Mouse (Mus musculus) CH12.LX (cell line): ENCODE data around the gene AL732309.1. TPM values are rescaled to one million over a fixed set of nuclear protein-coding genes. Genes with fewer than 3 reads are reported as not detected.

Experiments used
- DNase-seq: peaks from one replicate; pipeline ENCODE4 v3.0.0-alpha.2; 2013; ENCODE audit errors: extremely low read depth
- H3K27ac ChIP-seq: 2 replicates; pipeline ENCODE4 v1.5.1; 2012; ENCODE audit warnings: low read depth, mild to moderate bottlenecking, control low read depth, moderate library complexity; ENCODE audit not compliant: insufficient read depth
- H3K27me3 ChIP-seq: replicated peaks from 2 replicates; pipeline ENCODE3; 2012; ENCODE audit warnings: inconsistent platforms
- H3K36me3 ChIP-seq, 2 experiments: replicated peaks in 1 of 2; 2 replicates each; pipeline versions ENCODE3 to v1.6.1; 2012; ENCODE audit warnings: inconsistent platforms in 1 of 2, low read length in 1 of 2, mild to moderate bottlenecking in 1 of 2, mixed read lengths in 1 of 2, moderate library complexity in 1 of 2; ENCODE audit not compliant: control insufficient read depth in 1 of 2, insufficient read depth in 1 of 2
- H3K4me1 ChIP-seq, 2 experiments: 2 replicates each; pipeline ENCODE4 v1.6.1; 2012; ENCODE audit warnings: inconsistent platforms in 1 of 2, moderate library complexity in 1 of 2; ENCODE audit not compliant: insufficient read depth in 2 of 2, control insufficient read depth in 1 of 2
- H3K4me2 ChIP-seq: 2 replicates; pipeline ENCODE4 v1.6.1; 2012; ENCODE audit warnings: low read depth, mild to moderate bottlenecking, control low read depth; ENCODE audit not compliant: poor library complexity, insufficient read depth, severe bottlenecking
- H3K4me3 ChIP-seq, 3 experiments: fragments of 150-350 bp in 1 of 3; sonication (generic) in 1 of 3; replicated peaks in 1 of 3; 2 replicates each; pipeline versions ENCODE3 to v1.5.1; 2011 to 2012; ENCODE audit warnings: low read depth in 2 of 3, low read length in 2 of 3, mild to moderate bottlenecking in 2 of 3, moderate library complexity in 2 of 3, control low read depth in 1 of 3, improper control_type of control experiment in 1 of 3, inconsistent platforms in 1 of 3, mixed read lengths in 1 of 3; ENCODE audit not compliant: poor library complexity in 1 of 3
- H3K79me2 ChIP-seq: replicated peaks from 2 replicates; pipeline ENCODE4 v1.6.1; 2012; ENCODE audit warnings: mild to moderate bottlenecking, moderate library complexity; ENCODE audit not compliant: control insufficient read depth, poor library complexity, insufficient read depth, severe bottlenecking; ENCODE audit errors: extremely low read depth
- H3K9ac ChIP-seq: 2 replicates; pipeline ENCODE4 v1.6.1; 2012; ENCODE audit warnings: low read depth, mild to moderate bottlenecking, control low read depth, moderate library complexity; ENCODE audit not compliant: insufficient read depth
- H3K9me3 ChIP-seq: replicated peaks from 2 replicates; pipeline ENCODE3; 2012; ENCODE audit warnings: low read length, inconsistent platforms, mixed read lengths
- BHLHE40 ChIP-seq: IDR thresholded peaks from 2 replicates; pipeline ENCODE4 v1.6.1; 2011; ENCODE audit warnings: mild to moderate bottlenecking, low read depth, low read length, improper control_type of control experiment
- CHD2 ChIP-seq: IDR thresholded peaks from 2 replicates; pipeline ENCODE4 v1.6.1; 2011; ENCODE audit warnings: low read length, improper control_type of control experiment
- E2F4 ChIP-seq: IDR thresholded peaks from 2 replicates; pipeline ENCODE4 v1.6.1; 2011; ENCODE audit warnings: low read depth, low read length, improper control_type of control experiment; ENCODE audit not compliant: insufficient replicate concordance
- ELF1 ChIP-seq: IDR thresholded peaks from 2 replicates; pipeline ENCODE4 v1.6.1; 2014; ENCODE audit warnings: low read depth, mild to moderate bottlenecking, inconsistent platforms, low read length, improper control_type of control experiment
- GABPA ChIP-seq: IDR thresholded peaks from 2 replicates; pipeline ENCODE4 v1.6.1; 2012; ENCODE audit warnings: low read depth, low read length, improper control_type of control experiment, inconsistent platforms; ENCODE audit not compliant: insufficient replicate concordance
- HCFC1 ChIP-seq: IDR thresholded peaks from 2 replicates; pipeline ENCODE4 v1.6.1; 2012; ENCODE audit warnings: low read depth, mild to moderate bottlenecking, inconsistent platforms, low read length, improper control_type of control experiment
- IRF4 ChIP-seq: IDR thresholded peaks from 2 replicates; pipeline ENCODE4 v1.6.1; 2014; ENCODE audit warnings: low read depth, mild to moderate bottlenecking, inconsistent platforms, low read length, improper control_type of control experiment
- KAT2A ChIP-seq: IDR thresholded peaks from 2 replicates; pipeline ENCODE4 v1.6.1; 2012; ENCODE audit warnings: low read length, improper control_type of control experiment, inconsistent platforms; ENCODE audit not compliant: insufficient replicate concordance
- MAFK ChIP-seq: IDR thresholded peaks from 2 replicates; pipeline ENCODE4 v1.6.1; 2011; ENCODE audit warnings: low read length, improper control_type of control experiment; ENCODE audit not compliant: insufficient replicate concordance
- MAX ChIP-seq: IDR thresholded peaks from 2 replicates; pipeline ENCODE4 v1.6.1; 2011; ENCODE audit warnings: low read length, improper control_type of control experiment
- MXI1 ChIP-seq: IDR thresholded peaks from 2 replicates; pipeline ENCODE4 v1.6.1; 2011; ENCODE audit warnings: mild to moderate bottlenecking, low read depth, low read length, improper control_type of control experiment
- MYC ChIP-seq: IDR thresholded peaks from 2 replicates; pipeline ENCODE4 v1.6.1; 2011; ENCODE audit warnings: low read depth, mild to moderate bottlenecking, improper control_type of control experiment, low read length
- NELFE ChIP-seq: IDR thresholded peaks from 2 replicates; pipeline ENCODE4 v1.6.1; 2011; ENCODE audit warnings: low read depth, low read length, improper control_type of control experiment
- NRF1 ChIP-seq: IDR thresholded peaks from 2 replicates; pipeline ENCODE4 v1.6.1; 2014; ENCODE audit warnings: low read depth, mild to moderate bottlenecking, inconsistent platforms, low read length, improper control_type of control experiment, moderate library complexity
- POLR2A ChIP-seq: IDR thresholded peaks from 2 replicates; pipeline ENCODE4 v1.6.1; 2011; ENCODE audit warnings: low read depth, mild to moderate bottlenecking, improper control_type of control experiment, low read length
- POLR2AphosphoS2 ChIP-seq: IDR thresholded peaks from 2 replicates; pipeline ENCODE4 v1.6.1; 2011; ENCODE audit warnings: low read depth, low read length, improper control_type of control experiment
- SIN3A ChIP-seq: IDR thresholded peaks from 2 replicates; pipeline ENCODE4 v1.6.1; 2012; ENCODE audit warnings: low read length, improper control_type of control experiment, inconsistent platforms
- TBP ChIP-seq: conservative IDR thresholded peaks from 2 replicates; pipeline ENCODE4 v1.6.1; 2011; ENCODE audit warnings: low read depth, low read length, improper control_type of control experiment
- TCF12 ChIP-seq: IDR thresholded peaks from 2 replicates; pipeline ENCODE4 v1.6.1; 2014; ENCODE audit warnings: low read depth, mild to moderate bottlenecking, inconsistent platforms, low read length, improper control_type of control experiment
- USF2 ChIP-seq: conservative IDR thresholded peaks from 2 replicates; pipeline ENCODE4 v1.6.1; 2011; ENCODE audit warnings: low read depth, low read length, improper control_type of control experiment
- ZMIZ1 ChIP-seq: IDR thresholded peaks from 2 replicates; pipeline ENCODE4 v1.6.1; 2012; ENCODE audit warnings: low read depth, mild to moderate bottlenecking, inconsistent platforms, low read length, improper control_type of control experiment
- ZNF384 ChIP-seq: IDR thresholded peaks from 2 replicates; pipeline ENCODE4 v1.6.1; 2012; ENCODE audit warnings: low read depth, low read length, improper control_type of control experiment, inconsistent platforms
- dilution Hi-C: fragments of 300-500 bp; cut with MboI; formaldehyde crosslinking; loops from 2 replicates; pipeline ENCODE4 v1.14.3; 2020; ENCODE audit warnings: low sequenced_read_pairs; ENCODE audit not compliant: extremely low pct_unique_long_range_greater_than_20kb, extremely low pct_ligation_motif_present
- in situ Hi-C: fragments of 300-500 bp; cut with MboI; formaldehyde crosslinking; loops from 3 replicates; pipeline ENCODE4 v1.14.3; 2019; ENCODE audit warnings: low sequenced_read_pairs, low pct_ligation_motif_present, low pct_unique_long_range_greater_than_20kb, mixed read lengths
- polyA plus RNA-seq: library from polyadenylated mRNA; unstranded; fragments of >175 nt; gene quantifications from 2 replicates; pipeline ENCODE4 v1.2.1, GENCODE M21; 2012; ENCODE audit warnings: low read depth; ENCODE audit not compliant: insufficient read length
- total RNA-seq, 2 experiments: library from RNA; depleted of rRNA; stranded (reverse); fragments of 300-350 nt in 1 of 2; fragments of >200 nt in 1 of 2; gene quantifications; 2 replicates each; pipeline ENCODE4 v1.2.3; 2012 to 2014

AL732309.1 gene
- total and polyA plus RNA-seq, 3 experiments = 4.5 to 8.9 (median 6.7) TPM

DNA sequence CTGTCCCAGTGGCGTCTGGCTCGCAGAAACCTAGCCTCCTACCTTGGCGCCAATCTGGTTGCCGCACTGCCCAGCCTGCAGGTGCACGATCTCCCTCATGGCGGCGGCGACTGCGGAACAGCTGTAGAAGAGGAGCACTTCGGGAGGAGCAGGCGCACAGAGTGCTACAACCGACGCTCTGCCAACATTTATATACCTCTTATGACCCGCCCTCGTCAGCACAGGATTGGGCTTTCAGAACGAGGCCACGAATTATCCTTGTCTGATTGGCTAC lies 22.2 kb downstream of the AL732309.1 start, which contains the start of gene Tubb4b:
Gene Tubb4b (minus strand): TSS at position 211 of the 274 bp plus-strand sequence.
- in situ Hi-C loops = no loop called here
- Histone ChIP-seq H3K9me3 (no peaks in the 10 kb centered on the region), H3K4me1 (peaks cover 13 to 34% of the 10 kb centered on the region in 2 experiments; a peak in 3 of 4 replicates), H3K4me2 (peak within 1 kb of the TSS; percentile 76), H3K79me2 (peaks cover 9% of the 10 kb centered on the region), H3K36me3 (peaks cover 22 to 26% of the 10 kb centered on the region in 2 experiments), H3K27me3 (peaks cover 6% of the 10 kb centered on the region), H3K4me3 (peak within 1 kb of the TSS; percentile 64 to 99 (median 82)), H3K27ac (peak within 1 kb of the TSS; percentile 98), H3K9ac (peak within 1 kb of the TSS; percentile 92)
- dilution Hi-C loops = no loop called here
- no peak for TF ChIP-seq GABPA
- TF ChIP-seq POLR2A = peak; percentile 98
- TF ChIP-seq MAX = peak; percentile 64; the same call in 1 of the 2 replicates
- TF ChIP-seq POLR2AphosphoS2 = peak; percentile 98
- TF ChIP-seq USF2 = no peak
- TF ChIP-seq TCF12 = peak; percentile 95
- TF ChIP-seq SIN3A = peak; percentile 86; the same call in 1 of the 2 replicates
- TF ChIP-seq MXI1 = peak; percentile 86
- 0 out of 2 replicates have a peak, but pooled peaks have one; percentile 61 for TF ChIP-seq KAT2A
- TF ChIP-seq E2F4 = 0 out of 2 replicates have a peak, but pooled peaks have one; percentile 23
- TF ChIP-seq NRF1 = peak; percentile 80
- no peak for TF ChIP-seq CHD2
- TF ChIP-seq MAFK = no peak
- TF ChIP-seq TBP = peak; percentile 98
- TF ChIP-seq IRF4 = peak; percentile 42; the same call in 1 of the 2 replicates
- TF ChIP-seq ZMIZ1 = peak; percentile 99
- no peak for TF ChIP-seq ZNF384
- TF ChIP-seq ELF1 = 0 out of 2 replicates have a peak, but pooled peaks have one; percentile 7
- peak; percentile 99 for TF ChIP-seq NELFE
- TF ChIP-seq MYC = peak; percentile 77; the same call in 1 of the 2 replicates
- TF ChIP-seq BHLHE40 = peak; percentile 45; the same call in 1 of the 2 replicates
- peak; percentile 52 for TF ChIP-seq HCFC1
- DNase-seq = peak; percentile 99
